Mouse (Mus musculus) kidney, adult 2 months (tissue): ENCODE measurements at regions not wholly inside any gene's neighbourhood (a gene's known extent, or its start where the extent isn't known, plus 50 kb on each side); places are given as distances from the start of the nearest gene placed in this dataset.

Source experiments
- DNase-seq: peaks from one replicate; pipeline ENCODE4 v3.0.0; 2021
- H3K27ac ChIP-seq: fragments of 200-500 bp; 2 replicates; pipeline ENCODE4 v1.5.1; 2012; ENCODE audit warnings: low read depth, low read length, control low read depth, inconsistent platforms; ENCODE audit not compliant: insufficient read depth
- H3K27me3 ChIP-seq: fragments of 200-500 bp; replicated peaks from 2 replicates; pipeline ENCODE4 v1.6.1; 2012; ENCODE audit warnings: mild to moderate bottlenecking, moderate library complexity, low read length, inconsistent platforms; ENCODE audit not compliant: control insufficient read depth, insufficient read depth
- H3K36me3 ChIP-seq: fragments of 200-500 bp; 2 replicates; pipeline ENCODE4 v1.6.1; 2012; ENCODE audit warnings: mild to moderate bottlenecking, moderate library complexity, low read length, inconsistent platforms; ENCODE audit not compliant: control insufficient read depth, insufficient read depth
- H3K4me1 ChIP-seq: fragments of 200-500 bp; 2 replicates; pipeline ENCODE4 v1.6.1; 2011; ENCODE audit warnings: low read length; ENCODE audit not compliant: control insufficient read depth, insufficient read depth
- H3K4me3 ChIP-seq: fragments of 200-500 bp; 2 replicates; pipeline ENCODE4 v1.5.1; 2011; ENCODE audit warnings: mild to moderate bottlenecking, low read depth, low read length, control low read depth; ENCODE audit not compliant: insufficient read depth
- CTCF ChIP-seq: fragments of 200-500 bp; conservative IDR thresholded peaks from 2 replicates; pipeline ENCODE4 v1.5.1; 2011; ENCODE audit warnings: low read depth, mild to moderate bottlenecking, control low read depth, low read length, moderate library complexity, mixed read lengths; ENCODE audit not compliant: insufficient read depth, insufficient read length
- POLR2A ChIP-seq: fragments of 200-500 bp; IDR thresholded peaks from one replicate; pipeline ENCODE4 v1.6.1; 2011; ENCODE audit warnings: low read depth, low read length, control low read depth
- WGBS: fragments of 180-500 bp; shearing (Covaris S2); methylation state at CpG from one replicate; pipeline ENCODE4 v1.1.7; 2018; 5-methylcytosine and 5-hydroxymethylcytosine counted together

- Histone ChIP-seq H3K27ac (no peak overlapping the region), H3K4me1 (no peaks in the 10 kb centered on the region), H3K36me3 (no peaks in the 10 kb centered on the region), H3K4me3 (no peak overlapping the region), H3K27me3 (no peaks in the 10 kb centered on the region)
- WGBS, result 41% methylated on average over 6 of the region's 6 CpGs
- no peak for DNase-seq
- TF ChIP-seq POLR2A (no peak), CTCF (no peak)
Observed at GRCm38 (mm10) chr19:54311289-54311688, 267.3 kb downstream of the Adra2a start.

- H3K36me3 ChIP-seq, result no peaks in the 10 kb centered on the region
- H3K4me1 ChIP-seq, result no peaks in the 10 kb centered on the region
- no peak for DNase-seq
- WGBS, result 21% methylated on average over 1 of the region's 1 CpGs
- H3K27me3 ChIP-seq, result no peaks in the 10 kb centered on the region
- no peak overlapping the region for H3K4me3 ChIP-seq
- H3K27ac ChIP-seq, result no peak overlapping the region
- no peak for TF ChIP-seq CTCF
- TF ChIP-seq POLR2A, result no peak
Observed at GRCm38 (mm10) chr19:54311723-54312122, 267.8 kb downstream of the Adra2a start.

- WGBS, result 67% methylated on average over 5 of the region's 5 CpGs
- H3K36me3 ChIP-seq, result no peaks in the 10 kb centered on the region
- no peak overlapping the region for H3K27ac ChIP-seq
- H3K4me3 ChIP-seq, result no peak overlapping the region
- TF ChIP-seq CTCF, result no peak
- TF ChIP-seq POLR2A, result no peak
- DNase-seq, result no peak
- H3K4me1 ChIP-seq, result no peaks in the 10 kb centered on the region
- 0 out of 2 replicates have a peak, but pooled peaks cover 1% of the 10 kb centered on the region for H3K27me3 ChIP-seq
Observed at GRCm38 (mm10) chr19:54323276-54323675, 279.3 kb downstream of the Adra2a start.

- Histone ChIP-seq H3K27me3 (0 out of 2 replicates have a peak, but pooled peaks cover 1% of the 10 kb centered on the region), H3K4me3 (no peak overlapping the region), H3K36me3 (no peaks in the 10 kb centered on the region), H3K4me1 (no peaks in the 10 kb centered on the region), H3K27ac (no peak overlapping the region)
- DNase-seq, result no peak
- 67% methylated on average over 4 of the region's 4 CpGs for WGBS
- no peak for TF ChIP-seq POLR2A
- 0 out of 2 replicates have a peak, but pooled peaks have one; percentile 1 for TF ChIP-seq CTCF
Observed at GRCm38 (mm10) chr19:54324991-54325390, 281.0 kb downstream of the Adra2a start.

DNA sequence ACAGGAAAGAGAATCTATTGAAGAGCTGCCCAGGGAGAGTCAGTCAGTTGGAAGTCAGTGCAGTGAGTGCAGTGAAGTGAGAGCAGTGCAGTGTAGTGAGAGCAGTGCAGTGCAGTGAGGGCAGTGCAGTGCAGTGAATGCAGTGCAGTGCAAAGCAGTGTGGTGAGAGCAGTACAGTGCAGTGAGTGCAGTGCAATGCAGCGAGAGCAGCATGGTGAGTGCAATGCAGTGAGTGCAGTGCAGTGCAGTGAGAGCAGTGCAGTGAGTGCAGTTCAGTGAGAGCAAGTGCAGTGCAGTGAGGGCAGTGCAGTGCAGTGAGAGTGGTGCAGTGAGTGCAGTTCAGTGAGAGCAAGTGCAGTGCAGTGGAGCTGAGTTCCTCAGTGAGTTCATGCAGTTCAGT, 288.2 kb downstream of the Adra2a start:
- no peaks in the 10 kb centered on the region for H3K36me3 ChIP-seq
- no peak for TF ChIP-seq POLR2A
- TF ChIP-seq CTCF, result no peak
- no peaks in the 10 kb centered on the region for H3K27me3 ChIP-seq
- DNase-seq, result no peak
- 97% methylated on average over 1 of the region's 1 CpGs for WGBS
- H3K4me3 ChIP-seq, result no peak overlapping the region
- H3K4me1 ChIP-seq, result no peaks in the 10 kb centered on the region
- no peak overlapping the region for H3K27ac ChIP-seq

- DNase-seq, result no peak
- Histone ChIP-seq H3K27ac (no peak overlapping the region), H3K36me3 (no peaks in the 10 kb centered on the region), H3K4me1 (no peaks in the 10 kb centered on the region), H3K27me3 (no peaks in the 10 kb centered on the region), H3K4me3 (no peak overlapping the region)
- TF ChIP-seq POLR2A (no peak), CTCF (no peak)
- WGBS, result 82% methylated on average over 2 of the region's 2 CpGs
Observed at GRCm38 (mm10) chr19:54340778-54341291, 296.9 kb downstream of the Adra2a start.

DNA sequence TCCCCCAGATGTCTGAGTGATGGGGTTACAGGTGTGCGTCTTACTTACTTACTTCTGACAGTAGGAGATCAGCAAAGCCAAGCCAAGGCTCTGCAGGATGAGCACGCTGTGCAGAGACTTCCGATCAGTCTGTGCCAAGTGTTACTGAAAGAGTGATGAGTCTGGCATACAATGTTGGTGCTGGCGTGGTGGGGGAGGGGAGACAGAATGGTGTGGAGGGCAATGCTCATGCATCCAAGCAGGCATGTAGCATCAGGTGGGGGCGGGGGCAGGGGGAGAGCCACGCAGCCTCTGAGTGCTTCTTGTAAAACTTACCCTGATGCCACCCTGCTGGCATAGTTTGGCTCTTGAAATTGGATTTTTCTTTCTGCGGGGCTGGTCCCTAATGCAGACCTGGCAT, 315.8 kb downstream of the Adra2a start:
- TF ChIP-seq POLR2A (no peak), CTCF (no peak)
- Histone ChIP-seq H3K4me3 (no peak overlapping the region), H3K27ac (no peak overlapping the region), H3K4me1 (no peaks in the 10 kb centered on the region), H3K27me3 (no peaks in the 10 kb centered on the region), H3K36me3 (no peaks in the 10 kb centered on the region)
- no peak for DNase-seq
- 75% methylated on average over 7 of the region's 7 CpGs for WGBS
